Mouse (Mus musculus) adrenal gland, adult 10 weeks (tissue): ENCODE measurements around the gene Vmn2r12. TPM values are rescaled to one million over a fixed set of nuclear protein-coding genes. Genes with fewer than 3 reads are reported as not detected.

Experiments
- polyA plus RNA-seq: library from polyadenylated mRNA; stranded (reverse); fragments of 350-450 nt; fragmentation: Illumina TruSeq; extraction: RNeasy Lipid Tissue Mini Kit (QIAGEN cat#74804); gene quantifications from one replicate; pipeline ENCODE4 v1.2.3, GENCODE M21; 2014; ENCODE audit warnings: low read depth, low replicate concordance

Gene Vmn2r12
- not detected for polyA plus RNA-seq

GRCm38 (mm10) chr5:109097850-109098249, at the start of gene Vmn2r12:
Vmn2r12 (minus strand) TSS chr5:109097950.

GRCm38 (mm10) chr5:109059469-109059868, 38.3 kb downstream of the Vmn2r12 start, which contains the start of gene Vmn2r11:
Vmn2r11 (minus strand) TSS chr5:109059569.

Other genes starting within 250 kb of the Vmn2r12 start
- not detected for gene Vmn2r9, start 245.3 kb downstream of the Vmn2r12 start, polyA plus RNA-seq
- not detected for gene Vmn2r10, start 91.4 kb downstream of the Vmn2r12 start, polyA plus RNA-seq
- gene Vmn2r11, start 38.4 kb downstream of the Vmn2r12 start, polyA plus RNA-seq: not detected
- gene Vmn2r13, start 94.2 kb upstream of the Vmn2r12 start, polyA plus RNA-seq: 0.23 TPM
- 0.06 TPM for gene Vmn2r14, start 126.8 kb upstream of the Vmn2r12 start, polyA plus RNA-seq
- not detected for gene Vmn2r15, start 199.7 kb upstream of the Vmn2r12 start, polyA plus RNA-seq
- not detected for gene Vmn2r16, start 232.2 kb upstream of the Vmn2r12 start, polyA plus RNA-seq